Mouse (Mus musculus): ENCODE data around the gene Abhd17b.

The Abhd17b gene

GRCm38 (mm10) chr19:21733176-21733575, 80.2 kb downstream of the Abhd17b start:
- no peak for DNase-seq

GRCm38 (mm10) chr19:21734112-21734511, 81.1 kb downstream of the Abhd17b start:
- DNase-seq: no peak

All from liver (tissue).